Mouse (Mus musculus): Measurements from ENCODE around the gene Abhd11. TPM values are rescaled to one million over a fixed set of nuclear protein-coding genes. Genes with fewer than 3 reads are reported as not detected.

Abhd11 gene
- polyA plus RNA-seq, 1 experiment from 2014 or later, result 72.3 TPM

GRCm38 (mm10) chr5:135001309-135001708 is 7.6 kb upstream of the Abhd11 start:
- Histone ChIP-seq H3K9ac (peak overlapping the region; percentile 22; the same call in 1 of the 2 replicates), H3K9me3 (ENCODE audit: control insufficient read depth, low read length) (no peaks in the 10 kb centered on the region), H3K4me2 (replicated peaks) (peak overlapping the region; percentile 34), H3K4me3 (replicated peaks; ENCODE audit: low read length) (no peak overlapping the region), H3K36me3 (replicated peaks; ENCODE audit: control insufficient read depth, insufficient read depth) (no peaks in the 10 kb centered on the region), H3K4me1 (replicated peaks; ENCODE audit: control insufficient read depth, insufficient read depth, low read length) (0 out of 2 replicates have a peak, but pooled peaks cover 6% of the 10 kb centered on the region), H3K27ac (no peak overlapping the region), H3K27me3 (ENCODE audit: control insufficient read depth, insufficient read depth, low read length) (no peaks in the 10 kb centered on the region)
- ATAC-seq (ENCODE audit: low FRiP score), result peak; percentile 53; the same call in 1 of the 2 replicates
- DNase-seq (ENCODE audit: low spot score), result peak; percentile 46
- WGBS, result 1% methylated on average over 14 of the region's 14 CpGs

- Histone ChIP-seq H3K4me2 (replicated peaks) (no peak overlapping the region), H3K4me3 (replicated peaks; ENCODE audit: low read length) (no peak overlapping the region), H3K9me3 (ENCODE audit: control insufficient read depth, low read length) (no peaks in the 10 kb centered on the region), H3K27ac (no peak overlapping the region), H3K4me1 (replicated peaks; ENCODE audit: control insufficient read depth, insufficient read depth, low read length) (0 out of 2 replicates have a peak, but pooled peaks cover 6% of the 10 kb centered on the region), H3K9ac (no peak overlapping the region), H3K36me3 (replicated peaks; ENCODE audit: control insufficient read depth, insufficient read depth) (no peaks in the 10 kb centered on the region), H3K27me3 (ENCODE audit: control insufficient read depth, insufficient read depth, low read length) (no peaks in the 10 kb centered on the region)
- ATAC-seq (ENCODE audit: low FRiP score) (no peak), DNase-seq (ENCODE audit: low spot score) (no peak)
- 74% methylated on average over 5 of the region's 5 CpGs for WGBS
Observed at GRCm38 (mm10) chr5:135002151-135002550, 6.8 kb upstream of the Abhd11 start.

- peak; percentile 47 for DNase-seq (ENCODE audit: low spot score)
- Histone ChIP-seq H3K27ac (peak overlapping the region; percentile 96), H3K36me3 (replicated peaks; ENCODE audit: control insufficient read depth, insufficient read depth) (no peaks in the 10 kb centered on the region), H3K27me3 (ENCODE audit: control insufficient read depth, insufficient read depth, low read length) (no peaks in the 10 kb centered on the region), H3K4me3 (replicated peaks; ENCODE audit: low read length) (peak overlapping the region; percentile 57), H3K4me2 (replicated peaks) (peak overlapping the region; percentile 95), H3K9ac (peak overlapping the region; percentile 87), H3K4me1 (replicated peaks; ENCODE audit: control insufficient read depth, insufficient read depth, low read length) (peaks cover 28% of the 10 kb centered on the region), H3K9me3 (ENCODE audit: control insufficient read depth, low read length) (no peaks in the 10 kb centered on the region)
- no peak for ATAC-seq (ENCODE audit: low FRiP score)
- WGBS, result 36% methylated on average over 16 of the region's 16 CpGs
Observed at GRCm38 (mm10) chr5:135007802-135008571, 965 bp upstream of the Abhd11 start.

- ATAC-seq (ENCODE audit: low FRiP score) (peak; percentile 84), DNase-seq (ENCODE audit: low spot score) (peak; percentile 77)
- Histone ChIP-seq H3K27ac (peak overlapping the region; percentile 96), H3K4me2 (replicated peaks) (peak overlapping the region; percentile 95), H3K4me1 (replicated peaks; ENCODE audit: control insufficient read depth, insufficient read depth, low read length) (peaks cover 28% of the 10 kb centered on the region), H3K36me3 (replicated peaks; ENCODE audit: control insufficient read depth, insufficient read depth) (no peaks in the 10 kb centered on the region), H3K9me3 (ENCODE audit: control insufficient read depth, low read length) (no peaks in the 10 kb centered on the region), H3K4me3 (replicated peaks; ENCODE audit: low read length) (peak overlapping the region; percentile 57), H3K27me3 (ENCODE audit: control insufficient read depth, insufficient read depth, low read length) (no peaks in the 10 kb centered on the region), H3K9ac (peak overlapping the region; percentile 87)
- under 1% methylated on average over 35 of the region's 37 CpGs for WGBS
Observed at GRCm38 (mm10) chr5:135009590-135010319, 803 bp downstream of the Abhd11 start.

GRCm38 (mm10) chr5:135010320-135010709 is 1.4 kb downstream of the Abhd11 start:
- ATAC-seq (ENCODE audit: low FRiP score) (no peak), DNase-seq (ENCODE audit: low spot score) (no peak)
- Histone ChIP-seq H3K4me1 (replicated peaks; ENCODE audit: control insufficient read depth, insufficient read depth, low read length) (peaks cover 28% of the 10 kb centered on the region), H3K4me2 (replicated peaks) (peak overlapping the region; percentile 95), H3K27me3 (ENCODE audit: control insufficient read depth, insufficient read depth, low read length) (no peaks in the 10 kb centered on the region), H3K36me3 (replicated peaks; ENCODE audit: control insufficient read depth, insufficient read depth) (no peaks in the 10 kb centered on the region), H3K9ac (peak overlapping the region; percentile 87), H3K9me3 (ENCODE audit: control insufficient read depth, low read length) (no peaks in the 10 kb centered on the region), H3K4me3 (replicated peaks; ENCODE audit: low read length) (peak overlapping the region; percentile 57), H3K27ac (peak overlapping the region; percentile 96)
- 54% methylated on average over 7 of the region's 7 CpGs for WGBS

GRCm38 (mm10) chr5:135010841-135011743 is 2.1 kb downstream of the Abhd11 start:
- no peak for ATAC-seq (ENCODE audit: low FRiP score)

GRCm38 (mm10) chr5:135011809-135012613 is 3.1 kb downstream of the Abhd11 start:
- Histone ChIP-seq H3K27ac (no peak overlapping the region), H3K9ac (peak overlapping the region; percentile 14; the same call in 1 of the 2 replicates), H3K36me3 (replicated peaks; ENCODE audit: control insufficient read depth, insufficient read depth) (no peaks in the 10 kb centered on the region), H3K27me3 (ENCODE audit: control insufficient read depth, insufficient read depth, low read length) (no peaks in the 10 kb centered on the region), H3K4me1 (replicated peaks; ENCODE audit: control insufficient read depth, insufficient read depth, low read length) (peaks cover 28% of the 10 kb centered on the region), H3K9me3 (ENCODE audit: control insufficient read depth, low read length) (no peaks in the 10 kb centered on the region), H3K4me2 (replicated peaks) (peak overlapping the region; percentile 25), H3K4me3 (replicated peaks; ENCODE audit: low read length) (peak overlapping the region; percentile 6; the same call in 1 of the 2 replicates)
- DNase-seq (ENCODE audit: low spot score), result no peak
- 20% methylated on average over 26 of the region's 26 CpGs for WGBS
- no peak for ATAC-seq (ENCODE audit: low FRiP score)

More at GRCm38 (mm10) chr5:135010841-135011743, 2.1 kb downstream of the Abhd11 start:
- Histone ChIP-seq H3K36me3 (replicated peaks; ENCODE audit: control insufficient read depth, insufficient read depth) (no peaks in the 10 kb centered on the region), H3K4me3 (replicated peaks; ENCODE audit: low read length) (no peak overlapping the region), H3K27ac (no peak overlapping the region), H3K27me3 (ENCODE audit: control insufficient read depth, insufficient read depth, low read length) (no peaks in the 10 kb centered on the region), H3K9me3 (ENCODE audit: control insufficient read depth, low read length) (no peaks in the 10 kb centered on the region), H3K4me2 (replicated peaks) (peak overlapping the region; percentile 95), H3K9ac (no peak overlapping the region; the same call in 1 of the 2 replicates), H3K4me1 (replicated peaks; ENCODE audit: control insufficient read depth, insufficient read depth, low read length) (peaks cover 28% of the 10 kb centered on the region)
- WGBS, result 83% methylated on average over 25 of the region's 25 CpGs
- no peak for DNase-seq (ENCODE audit: low spot score)

GRCm38 (mm10) chr5:135012671-135013441 is 3.9 kb downstream of the Abhd11 start:
- no peaks in the 10 kb centered on the region for H3K36me3 ChIP-seq (replicated peaks; ENCODE audit: control insufficient read depth, insufficient read depth)
- H3K9me3 ChIP-seq (ENCODE audit: control insufficient read depth, low read length), result no peaks in the 10 kb centered on the region
- WGBS, result 5% methylated on average over 16 of the region's 16 CpGs
- ATAC-seq (ENCODE audit: low FRiP score) (no peak), DNase-seq (ENCODE audit: low spot score) (peak; percentile 68)
- H3K4me1 ChIP-seq (replicated peaks; ENCODE audit: control insufficient read depth, insufficient read depth, low read length), result peaks cover 27% of the 10 kb centered on the region
- no peaks in the 10 kb centered on the region for H3K27me3 ChIP-seq (ENCODE audit: control insufficient read depth, insufficient read depth, low read length)
- no peak overlapping the region for H3K4me3 ChIP-seq (replicated peaks; ENCODE audit: low read length)
- H3K9ac ChIP-seq, result no peak overlapping the region; the same call in 1 of the 2 replicates
- peak overlapping the region; percentile 25 for H3K4me2 ChIP-seq (replicated peaks)
- H3K27ac ChIP-seq, result no peak overlapping the region
